Mouse (Mus musculus): Measurements from ENCODE around the gene Nt5dc2.

The Nt5dc2 gene

DNA sequence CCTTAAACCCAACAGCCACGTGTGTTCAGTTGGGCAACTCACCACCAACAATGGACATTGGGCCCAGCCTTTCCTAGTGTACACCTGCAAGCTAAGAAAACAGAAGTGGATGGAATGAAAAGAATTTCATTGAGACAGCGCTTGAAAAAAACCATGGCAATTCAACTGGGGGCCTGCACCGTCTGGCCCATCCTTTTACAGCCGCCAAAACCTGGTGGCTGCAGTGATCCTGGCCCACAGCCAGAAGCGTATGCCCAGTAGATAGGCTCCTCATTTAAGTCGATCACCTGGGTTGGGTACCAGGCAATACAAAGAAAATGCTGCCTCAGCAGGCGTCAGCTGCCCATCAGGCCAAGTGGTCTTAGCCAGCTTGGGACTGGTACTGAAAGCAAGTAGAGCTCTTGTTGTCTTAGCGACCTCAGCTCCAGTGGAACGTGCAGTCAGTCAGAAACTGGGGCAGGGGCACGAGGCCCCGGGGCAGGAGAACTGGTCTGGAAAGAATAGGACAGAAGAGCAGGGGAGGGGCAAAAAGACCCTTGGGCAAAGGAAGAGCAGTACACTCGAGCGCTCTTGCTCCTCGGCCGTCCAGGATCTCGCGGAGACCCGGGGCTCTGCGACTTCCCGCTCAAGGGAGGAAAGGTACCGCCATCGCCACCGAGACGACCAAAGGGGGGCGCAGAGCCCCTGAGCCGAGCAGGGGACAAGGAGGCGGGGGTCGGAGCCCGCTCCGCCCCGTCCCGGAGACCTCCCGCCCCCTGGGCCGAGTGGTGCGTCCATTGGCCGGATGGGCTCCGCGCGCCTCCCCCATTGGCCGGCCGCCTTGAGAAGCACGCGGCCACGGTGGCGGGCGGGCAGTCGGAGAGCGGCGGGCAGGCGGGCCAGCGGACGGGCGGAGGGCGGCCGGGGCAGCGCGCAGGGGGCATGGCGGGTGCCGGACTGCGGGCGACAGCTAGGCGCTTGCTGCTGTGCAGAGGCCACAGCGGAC, at the start of gene Nt5dc2:
Gene Nt5dc2 (plus strand): TSS at position 818 of the 985 bp plus-strand sequence.
- CTCF ChIA-PET = interaction anchor here (0.7 kb wide), 1 partner anchor 557 kb away, joined by 8 read pairs; no protein-coding TSS in a partner anchor

DNA sequence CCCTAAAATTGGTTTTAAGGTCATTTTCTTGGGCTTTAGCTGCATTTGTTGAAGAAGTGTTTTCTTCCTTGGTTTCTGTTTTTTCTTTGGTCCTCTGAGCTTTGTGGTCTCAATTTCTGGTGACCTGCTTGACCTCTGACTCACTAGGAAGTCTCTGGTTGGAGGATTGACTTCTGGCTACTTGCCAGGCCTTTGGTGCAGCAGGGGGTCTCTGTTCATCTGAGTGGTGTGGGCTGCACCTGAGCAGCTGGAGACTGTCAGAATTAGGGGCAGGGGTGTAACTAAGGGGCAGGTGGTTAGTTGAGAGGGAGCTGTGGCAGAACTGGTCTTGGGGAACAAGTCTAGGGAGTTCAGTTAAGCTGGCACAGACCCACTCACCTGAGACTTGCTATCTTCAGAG, 49.7 kb upstream of the Nt5dc2 start:
- CTCF ChIA-PET = interaction anchor here (0.6 kb wide), 1 partner anchor 19 kb away, joined by 5 read pairs; no protein-coding TSS in a partner anchor

DNA sequence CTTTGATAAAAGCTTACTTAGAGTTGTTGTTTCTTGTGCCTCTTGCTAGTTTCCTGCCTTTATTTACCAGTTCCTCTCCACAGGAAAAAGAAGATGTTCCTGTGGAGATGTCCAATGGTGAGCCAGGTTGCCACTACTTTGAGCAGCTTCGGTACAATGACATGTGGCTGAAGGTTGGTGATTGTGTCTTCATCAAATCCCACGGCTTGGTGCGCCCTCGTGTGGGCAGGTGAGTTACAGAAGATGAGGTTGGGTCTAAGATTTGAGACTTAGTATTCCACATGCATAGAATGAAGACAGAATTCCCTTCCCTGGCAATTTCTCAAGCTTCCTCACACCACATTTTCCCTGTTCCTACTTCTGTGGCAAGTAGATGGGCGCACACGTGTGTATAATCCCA, 43.4 kb upstream of the Nt5dc2 start:
- CTCF ChIA-PET = no interaction called here

DNA sequence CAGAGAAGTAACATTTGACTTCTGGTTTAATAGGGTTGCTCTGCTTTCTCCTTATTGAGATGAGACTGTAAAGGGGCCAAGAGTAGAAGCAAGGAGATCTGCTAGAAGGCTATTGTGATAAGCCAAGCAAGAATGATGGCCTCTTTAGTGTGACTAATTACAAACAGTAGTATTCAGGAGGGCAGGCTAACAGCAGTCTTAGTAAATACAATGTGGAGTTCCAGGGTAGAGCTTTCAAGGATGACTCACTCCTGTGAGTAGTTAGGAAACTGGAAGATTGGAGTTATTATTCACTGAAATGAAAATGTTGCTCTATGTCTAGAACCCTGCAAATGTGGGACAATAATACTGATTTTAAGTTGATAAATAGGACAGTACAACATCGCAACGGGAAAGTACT, 42.3 kb upstream of the Nt5dc2 start:
- CTCF ChIA-PET = no interaction called here

DNA sequence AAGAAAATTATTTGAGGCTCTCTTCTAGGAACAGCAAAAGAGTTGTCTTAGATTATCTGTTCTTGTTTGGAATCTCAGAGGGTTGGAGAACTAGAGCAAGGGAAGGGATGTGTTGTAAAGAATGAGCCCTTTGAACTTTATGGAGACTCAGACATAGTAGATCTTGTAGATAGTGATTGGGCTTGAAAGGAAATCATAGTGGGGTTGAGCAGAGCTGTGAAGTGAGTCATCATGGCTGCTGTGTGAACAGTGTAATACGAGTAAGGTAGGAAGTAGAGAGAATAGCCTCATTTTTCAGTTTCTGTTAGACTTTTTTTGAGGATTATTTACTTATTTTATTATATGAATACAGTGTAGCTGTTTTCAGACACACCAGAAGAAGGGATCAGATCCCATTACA, 40.9 kb upstream of the Nt5dc2 start:
- CTCF ChIA-PET = no interaction called here

DNA sequence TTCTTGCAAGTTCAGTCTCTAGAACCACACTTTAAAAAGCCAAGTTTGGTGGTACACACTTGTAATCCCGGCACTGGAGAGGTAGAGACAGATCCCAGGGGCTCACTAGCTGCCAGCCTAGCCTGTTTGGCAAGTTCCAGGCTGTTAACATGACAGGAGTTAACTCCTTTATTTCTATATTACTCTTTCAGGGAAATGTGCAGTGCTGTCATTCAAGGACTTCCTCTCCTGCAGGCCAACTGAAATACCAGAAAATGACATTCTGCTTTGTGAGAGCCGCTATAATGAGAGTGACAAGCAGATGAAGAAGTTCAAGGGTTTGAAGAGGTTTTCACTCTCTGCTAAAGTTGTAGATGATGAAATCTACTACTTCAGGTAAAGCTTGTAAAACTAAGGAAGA, 25.7 kb upstream of the Nt5dc2 start:
- CTCF ChIA-PET = no interaction called here

DNA sequence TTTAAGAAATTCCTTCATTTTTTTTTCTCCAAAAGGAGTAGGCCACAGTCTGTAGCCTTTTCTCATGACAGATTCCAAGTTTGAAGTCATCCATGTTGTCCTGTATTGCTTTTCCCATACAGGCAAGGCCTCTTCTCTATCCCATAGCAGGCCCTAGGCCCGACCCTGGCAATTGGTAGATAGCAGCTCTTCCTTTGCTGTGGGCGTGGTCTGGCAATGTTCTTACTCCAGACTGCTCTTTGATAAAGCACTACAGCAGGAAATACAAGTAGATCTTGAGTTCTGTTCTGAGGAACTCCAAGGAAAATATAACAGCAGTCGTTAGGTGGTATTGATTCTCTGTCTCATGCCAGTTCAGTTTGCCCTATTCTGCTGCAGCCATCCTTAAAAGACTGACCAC, 20.2 kb upstream of the Nt5dc2 start:
- CTCF ChIA-PET = no interaction called here

DNA sequence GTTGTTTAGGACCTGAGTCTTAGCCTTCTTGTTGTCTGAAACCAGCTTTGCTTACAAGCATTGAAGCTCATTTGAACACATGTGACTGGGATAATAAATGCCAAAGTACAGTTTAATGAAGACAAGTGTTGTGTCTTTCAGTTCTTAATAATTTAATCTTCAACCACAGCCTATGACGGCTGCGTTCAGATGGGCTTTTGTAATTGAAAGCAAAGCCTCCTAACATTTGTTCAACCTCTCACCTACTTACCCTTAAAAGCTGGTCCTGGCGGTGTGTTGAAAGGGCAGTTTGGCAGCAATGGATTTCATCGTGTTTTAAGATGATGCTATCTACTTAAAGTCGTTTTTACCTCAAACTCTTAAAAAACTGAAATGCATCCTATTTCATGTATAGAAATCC, 18.7 kb upstream of the Nt5dc2 start:
- CTCF ChIA-PET = no interaction called here

DNA sequence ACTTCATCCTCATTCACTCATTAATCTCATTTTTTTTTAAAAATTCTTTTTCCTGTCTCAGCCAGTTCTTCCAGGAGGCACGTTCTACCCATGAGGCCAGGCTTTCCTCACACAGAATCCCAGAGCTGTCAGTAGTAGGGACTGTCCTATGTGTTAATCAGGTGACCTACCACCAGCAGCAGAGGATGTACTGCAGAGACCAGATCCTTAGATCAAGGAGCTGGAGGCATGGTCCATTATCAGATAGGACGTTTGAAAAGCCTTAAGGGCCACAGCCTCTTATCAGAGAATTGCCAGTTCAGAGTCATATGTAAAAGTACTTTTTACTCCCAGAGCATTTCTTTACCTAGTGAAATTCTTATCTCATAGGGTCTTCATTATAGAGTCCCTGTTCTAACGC, 16.8 kb upstream of the Nt5dc2 start:
- CTCF ChIA-PET = no interaction called here

DNA sequence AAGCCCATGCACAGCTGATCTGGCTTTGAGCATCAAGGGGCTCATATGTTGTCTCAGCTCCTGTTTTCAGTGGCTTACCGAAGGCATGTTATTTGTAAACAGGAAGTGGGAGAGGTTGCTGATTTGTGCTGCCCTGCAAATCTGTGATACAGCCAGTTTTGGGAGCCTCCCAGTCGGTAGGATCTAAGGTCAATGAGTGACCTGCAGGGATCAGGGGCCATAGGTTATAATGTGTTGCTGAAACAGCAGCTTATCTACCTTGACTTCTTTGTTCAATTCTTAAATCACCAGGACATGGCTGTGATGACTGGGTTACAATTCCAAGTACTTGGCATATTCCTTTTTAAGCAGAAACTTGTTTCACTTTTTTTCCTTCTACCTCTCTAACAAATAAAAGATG, 15.3 kb upstream of the Nt5dc2 start:
- CTCF ChIA-PET = no interaction called here

DNA sequence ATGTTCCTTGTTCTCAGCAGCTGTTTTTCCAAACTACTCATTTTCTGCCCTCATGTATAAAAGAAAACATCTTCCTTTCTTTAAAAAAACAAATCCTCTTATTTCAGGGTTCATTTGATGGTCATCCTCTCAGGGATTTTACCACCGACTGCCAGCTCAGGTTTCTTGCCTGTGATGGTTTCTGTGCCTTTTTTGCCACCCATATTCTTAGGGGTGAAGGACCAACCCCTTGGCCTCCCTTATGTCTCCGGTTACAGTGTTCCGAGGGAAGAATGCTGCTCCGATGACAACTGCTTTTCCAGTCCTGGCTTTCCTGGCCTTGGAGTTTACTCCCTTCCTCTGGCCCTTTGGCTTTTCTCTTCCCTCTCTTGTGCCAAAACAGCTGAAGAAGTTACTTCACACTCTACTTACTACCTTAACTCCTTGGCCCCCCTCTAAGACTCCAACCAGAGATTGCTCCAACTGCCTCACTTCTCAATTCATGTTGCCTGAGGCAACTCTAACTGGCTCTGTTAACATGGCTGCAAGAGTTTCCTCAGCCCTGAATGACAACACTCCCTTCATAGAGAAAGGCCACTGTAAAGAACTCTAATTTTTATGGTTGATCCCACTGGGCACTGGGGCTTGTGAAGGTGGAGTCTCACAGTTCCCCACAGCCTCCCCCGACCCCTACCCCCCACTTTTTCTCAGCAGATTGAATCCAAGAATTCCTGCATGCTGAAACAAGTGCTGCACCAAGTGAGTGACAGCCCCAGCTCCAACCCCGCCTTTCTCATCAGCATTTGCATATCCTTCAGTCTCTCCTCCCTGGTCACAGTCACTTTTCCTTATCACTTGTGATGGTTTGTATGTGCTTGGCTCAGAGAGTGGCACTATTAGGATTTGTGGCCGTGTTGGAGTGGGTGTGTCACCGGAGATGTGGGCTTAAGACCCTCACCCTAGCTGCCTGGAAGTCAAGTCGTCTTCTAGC, 5.5 kb upstream of the Nt5dc2 start:
- CTCF ChIA-PET = no interaction called here

DNA sequence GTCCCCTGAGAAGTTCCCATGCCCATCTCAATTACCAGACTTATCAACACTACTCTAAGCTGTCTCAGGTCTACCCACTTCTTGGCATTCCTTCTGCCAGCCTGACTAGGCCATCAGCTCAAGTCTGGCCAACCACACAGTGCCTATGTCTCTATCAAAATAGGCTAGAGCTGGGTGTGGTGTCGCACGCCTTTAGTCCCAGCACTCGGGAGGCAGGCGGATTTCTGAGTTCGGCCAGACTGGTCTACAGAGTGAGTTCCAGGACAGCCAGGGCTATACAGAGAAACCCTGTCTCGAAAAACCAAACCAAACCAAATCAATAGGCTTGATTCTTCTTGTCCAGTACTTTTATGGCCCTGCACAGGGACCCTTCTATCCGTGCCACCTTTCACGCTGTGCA, 4.0 kb upstream of the Nt5dc2 start:
- CTCF ChIA-PET = interaction anchor here (0.6 to 0.8 kb wide), 2 partner anchors 9 to 466 kb away, joined by 3 read pairs; no protein-coding TSS in a partner anchor

DNA sequence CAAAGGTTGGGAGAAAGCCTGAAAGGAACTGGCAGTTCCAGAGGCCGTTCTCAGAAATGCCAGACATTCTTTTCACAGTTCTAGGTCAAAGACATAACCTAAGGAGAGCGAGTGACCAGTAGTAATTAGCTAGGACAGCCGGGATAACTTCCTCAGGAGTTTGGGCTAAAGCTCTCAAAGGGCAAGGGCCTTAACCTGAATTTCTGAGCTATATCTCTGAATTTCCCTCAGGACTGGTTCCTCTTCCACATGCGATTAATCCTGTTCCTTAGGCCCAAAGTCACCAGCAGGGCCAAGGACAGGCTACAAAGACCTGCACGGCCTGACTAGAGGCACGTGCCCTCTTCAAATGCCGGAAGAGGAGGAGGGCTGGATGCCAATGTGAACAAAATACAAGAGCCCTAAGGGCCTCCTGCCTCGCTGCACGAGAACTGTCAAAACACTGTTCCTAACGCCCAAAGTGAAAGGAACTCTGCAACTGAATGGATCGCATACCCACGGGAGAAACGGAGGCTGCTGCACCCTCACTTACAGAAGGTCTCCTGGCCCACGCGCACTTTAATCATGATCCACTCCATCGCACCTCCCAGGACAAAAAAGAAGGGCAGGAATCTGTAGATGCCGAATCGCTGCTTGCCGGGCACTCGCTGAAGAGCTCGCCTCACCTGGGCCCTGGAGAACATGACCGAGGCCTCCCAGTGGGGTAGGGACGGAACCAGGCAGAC, 2.6 kb upstream of the Nt5dc2 start:
- CTCF ChIA-PET = no interaction called here

DNA sequence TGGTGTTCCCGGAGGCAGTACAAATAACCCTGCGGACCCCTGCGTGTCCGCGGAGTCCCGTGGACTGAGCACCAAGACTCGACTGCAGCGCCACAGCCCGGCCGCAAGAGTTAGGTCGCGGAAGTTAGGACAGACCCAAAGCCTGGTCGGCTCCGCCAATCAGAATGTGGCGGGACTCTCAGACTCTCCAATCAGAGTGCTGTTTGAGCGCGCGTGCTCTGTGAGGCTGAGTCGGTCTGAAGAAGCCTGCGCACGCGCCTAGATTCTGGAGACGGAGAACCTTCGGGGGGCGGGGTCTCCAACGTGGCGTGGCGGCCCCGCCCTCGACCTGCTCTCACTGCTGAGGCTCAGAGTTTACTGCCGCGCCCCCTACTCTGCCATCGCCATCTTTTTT, 2.0 kb upstream of the Nt5dc2 start, which contains the start of gene Smim4:
Gene Smim4 (minus strand): TSS at position 131 of the 394 bp plus-strand sequence.
- CTCF ChIA-PET = no interaction called here

DNA sequence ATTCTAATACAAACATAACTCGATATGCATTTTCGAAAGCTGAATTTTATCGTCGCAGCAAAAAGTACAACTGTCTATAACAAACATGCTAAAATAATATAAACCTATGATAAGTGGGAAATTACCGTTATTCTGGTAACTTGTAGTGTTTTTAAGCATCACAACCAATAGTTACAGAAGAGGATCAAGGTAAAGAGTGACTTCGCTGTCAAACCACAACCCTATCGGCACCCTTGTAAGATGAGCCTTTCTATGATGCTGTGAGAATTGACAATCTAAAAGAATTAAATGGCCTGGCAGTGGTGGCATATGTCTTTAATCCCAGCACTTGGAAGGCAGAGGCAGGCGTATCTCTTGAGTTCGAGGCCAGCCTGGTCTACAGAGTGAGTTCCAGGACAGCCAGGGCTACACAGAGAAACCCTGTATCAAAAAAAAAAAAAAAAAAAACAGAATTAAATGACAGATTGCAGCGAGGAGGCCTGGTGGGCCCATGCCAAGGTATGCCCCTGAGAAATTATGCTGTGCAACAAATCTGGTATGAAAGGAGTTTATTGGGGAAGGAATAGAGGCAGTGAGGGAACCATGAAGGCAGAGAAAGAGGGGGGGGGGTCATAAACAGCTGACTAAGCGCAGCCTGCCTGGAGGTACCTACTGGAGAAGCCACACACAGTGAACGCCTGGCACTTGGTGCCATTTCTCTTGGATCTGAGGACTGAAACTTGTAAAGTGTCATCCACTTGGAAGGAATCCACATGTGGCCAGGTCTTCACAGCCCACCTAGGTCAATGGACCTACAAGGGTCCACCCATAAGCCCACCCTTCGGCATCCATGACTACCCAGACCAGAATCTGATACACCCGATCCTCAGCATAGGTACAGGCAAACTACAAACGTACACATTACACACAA, 1.3 kb upstream of the Nt5dc2 start:
- CTCF ChIA-PET = interaction anchor here (0.7 kb wide), 1 partner anchor 558 kb away, joined by 8 read pairs; no protein-coding TSS in a partner anchor

DNA sequence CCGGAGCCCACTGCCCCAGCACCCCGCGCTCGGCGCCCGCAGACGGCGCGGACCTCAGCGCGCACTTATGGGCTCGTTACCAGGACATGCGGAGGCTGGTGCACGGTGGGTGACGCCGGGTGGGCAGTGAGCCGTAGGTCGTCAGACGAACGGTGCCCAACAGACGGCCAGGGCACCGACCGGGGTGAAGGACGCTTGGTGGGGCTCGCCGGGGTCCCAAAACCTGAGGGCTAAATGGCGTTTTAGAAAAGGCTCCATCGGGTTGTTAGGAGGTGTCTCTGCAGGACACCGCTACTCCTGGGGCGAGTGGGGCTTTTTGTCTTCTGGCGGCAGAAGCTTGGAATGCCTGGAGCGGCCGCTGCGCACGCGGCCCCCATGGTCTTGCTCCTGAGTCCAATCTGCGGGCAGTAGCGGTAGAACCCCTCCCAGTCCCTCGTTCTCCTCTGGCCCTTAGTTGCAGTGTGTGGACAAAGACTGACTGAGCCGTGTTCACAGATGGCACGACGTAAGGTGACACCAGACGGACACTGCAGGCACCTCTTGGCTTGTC, 494 bp downstream of the Nt5dc2 start:
- CTCF ChIA-PET = interaction anchor here (0.6 kb wide), 1 partner anchor 68 kb away, joined by 3 read pairs; no protein-coding TSS in a partner anchor

DNA sequence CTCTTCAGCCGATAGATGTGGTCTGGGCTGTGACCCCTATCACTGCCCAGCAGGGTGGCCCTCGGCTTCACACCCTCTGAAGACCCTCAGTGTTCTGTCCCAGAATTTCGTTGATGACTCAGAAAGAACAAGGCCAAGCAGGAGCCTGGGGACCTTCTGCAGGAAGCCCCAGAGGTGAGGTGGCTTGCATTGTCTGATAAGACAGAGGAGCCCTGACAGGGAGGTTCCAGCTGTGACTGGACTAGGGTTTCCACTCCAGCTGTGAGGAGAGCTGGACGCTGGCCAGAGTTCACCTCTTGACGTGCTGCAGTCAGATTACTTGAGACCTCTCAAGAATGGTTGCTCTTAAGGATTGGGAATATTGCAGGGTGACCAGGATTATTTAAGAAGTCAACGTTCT, 1.2 kb downstream of the Nt5dc2 start:
- CTCF ChIA-PET = interaction anchor here (0.6 kb wide), 1 partner anchor 67 kb away, joined by 3 read pairs; no protein-coding TSS in a partner anchor

DNA sequence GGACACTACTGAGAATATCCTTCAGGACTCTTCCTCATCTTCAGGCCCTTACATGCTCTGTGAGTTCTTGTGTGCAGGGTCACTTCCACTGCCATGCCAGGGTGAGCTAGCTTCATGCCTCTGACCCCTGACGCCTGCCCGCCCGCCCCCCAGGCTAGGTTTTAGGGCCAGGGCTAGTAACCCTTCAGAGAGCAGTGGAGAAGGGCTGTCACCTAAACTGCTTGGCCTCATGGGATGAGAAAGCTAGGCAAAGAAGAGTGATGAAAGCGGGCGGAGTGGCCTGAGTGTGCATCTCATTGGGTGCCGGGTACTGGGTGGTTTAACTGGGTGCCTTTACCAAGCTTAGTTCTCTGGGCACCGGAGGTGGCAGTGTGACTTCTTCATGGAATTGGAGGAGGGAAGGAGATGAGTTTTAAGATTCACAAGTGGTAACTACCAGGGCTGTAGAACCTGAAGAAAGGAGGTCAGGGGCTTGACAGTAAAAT, 1.7 kb downstream of the Nt5dc2 start:
- CTCF ChIA-PET = no interaction called here

DNA sequence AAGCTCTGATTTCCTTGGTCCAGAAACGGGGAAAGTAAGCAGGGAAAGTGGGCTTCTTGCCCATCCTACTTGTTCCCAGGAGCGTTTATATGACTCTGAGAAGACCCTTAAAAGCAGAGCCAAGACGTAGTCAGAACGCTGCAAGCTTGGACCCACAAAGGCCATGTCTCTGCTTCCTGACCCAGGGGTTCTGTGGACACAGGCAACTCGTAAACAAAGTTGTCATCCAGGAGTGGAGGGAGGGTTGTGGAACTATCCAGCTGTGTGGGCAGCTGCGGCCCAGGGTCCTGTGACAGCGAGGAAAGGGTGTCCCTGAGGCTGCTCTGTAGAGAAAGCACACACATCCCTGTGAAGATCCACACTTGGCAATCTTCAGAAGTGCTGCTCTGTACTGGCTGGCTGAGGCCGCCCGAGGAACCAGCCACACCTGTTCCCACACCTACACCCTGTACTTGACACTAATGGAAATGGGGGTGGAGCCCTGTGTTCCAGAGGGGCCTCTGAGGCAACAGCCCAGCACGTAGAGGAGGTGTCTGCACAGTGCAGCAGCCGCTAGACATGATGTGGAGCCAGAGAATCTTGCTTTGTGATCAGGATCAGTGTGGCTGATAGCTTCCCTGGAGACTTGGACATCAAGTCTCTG, 2.3 kb downstream of the Nt5dc2 start:
- CTCF ChIA-PET = no interaction called here

Measured in spleen, embryonic (tissue).